Mouse (Mus musculus) kidney, adult 2 months (tissue): ENCODE measurements around the gene Hip1.

Source experiments
- CTCF ChIP-seq: fragments of 200-500 bp; conservative IDR thresholded peaks from 2 replicates; pipeline ENCODE4 v1.5.1; 2011; ENCODE audit warnings: low read depth, mild to moderate bottlenecking, control low read depth, low read length, moderate library complexity, mixed read lengths; ENCODE audit not compliant: insufficient read depth, insufficient read length
- POLR2A ChIP-seq: fragments of 200-500 bp; IDR thresholded peaks from one replicate; pipeline ENCODE4 v1.6.1; 2011; ENCODE audit warnings: low read depth, low read length, control low read depth

DNA sequence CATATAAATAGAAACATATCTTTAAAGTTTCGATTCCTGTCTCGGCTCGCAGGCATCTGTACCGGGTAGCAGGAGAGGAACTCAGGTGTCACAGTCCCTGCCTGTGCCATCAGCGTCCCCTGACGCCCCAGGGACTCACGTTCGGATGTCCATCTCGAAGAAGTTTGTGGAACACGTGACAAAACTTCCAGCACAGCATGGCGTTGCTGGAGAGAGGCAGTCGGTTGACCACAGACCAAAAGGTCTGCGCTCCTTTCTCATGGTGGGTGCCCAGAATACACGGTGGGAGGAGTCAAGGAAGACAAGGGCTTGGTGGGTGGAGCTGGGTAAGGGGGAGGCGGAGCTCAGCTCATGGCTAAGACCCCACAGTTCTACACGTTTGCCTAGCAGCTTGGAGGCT is 87.0 kb downstream of the Hip1 start:
- TF ChIP-seq CTCF, result no peak
- no peak for TF ChIP-seq POLR2A
